Mouse (Mus musculus) intestine, embryonic 15.5 days (tissue): ENCODE data around the gene Mthfd1l. TPM values are rescaled to one million over a fixed set of nuclear protein-coding genes. Genes with fewer than 3 reads are reported as not detected.

Experiments used
- ATAC-seq: fragments of 200-750 bp; cut with Nextera tagmentation; 2 replicates; pipeline ENCODE4 v1.8.0; 2017; ENCODE audit warnings: moderate TSS enrichment, moderate library complexity
- H3K27ac ChIP-seq: fragments of 300-500 bp; sonication (generic); 2 replicates; pipeline ENCODE4 v1.5.1; 2015; ENCODE audit warnings: mild to moderate bottlenecking, inconsistent platforms
- H3K27me3 ChIP-seq: fragments of 300-500 bp; sonication (generic); replicated peaks from 2 replicates; pipeline ENCODE4 v1.6.1; 2015; ENCODE audit warnings: inconsistent platforms
- H3K36me3 ChIP-seq: fragments of 300-500 bp; sonication (generic); 2 replicates; pipeline ENCODE4 v1.6.1; 2015; ENCODE audit warnings: inconsistent platforms
- H3K4me1 ChIP-seq: fragments of 300-500 bp; sonication (generic); replicated peaks from 2 replicates; pipeline ENCODE4 v1.6.1; 2015; ENCODE audit warnings: inconsistent platforms
- H3K4me2 ChIP-seq: fragments of 300-500 bp; sonication (generic); replicated peaks from 2 replicates; pipeline ENCODE4 v1.6.1; 2015; ENCODE audit warnings: mild to moderate bottlenecking, inconsistent platforms
- H3K4me3 ChIP-seq: fragments of 300-500 bp; sonication (generic); replicated peaks from 2 replicates; pipeline ENCODE4 v1.5.1; 2015; ENCODE audit warnings: inconsistent platforms
- H3K9ac ChIP-seq: fragments of 300-500 bp; sonication (generic); 2 replicates; pipeline ENCODE4 v1.6.1; 2015; ENCODE audit warnings: inconsistent platforms
- H3K9me3 ChIP-seq: fragments of 300-500 bp; sonication (generic); 2 replicates; pipeline ENCODE4 v1.6.1; 2016; ENCODE audit warnings: inconsistent platforms
- WGBS: fragments of 180-500 bp; shearing (Covaris S2); methylation state at CpG from one replicate; pipeline ENCODE4 v1.1.7; 2015; 5-methylcytosine and 5-hydroxymethylcytosine counted together
- polyA plus RNA-seq: library from polyadenylated mRNA; unstranded; fragments of >200 nt; fragmentation: Nextera tagmentation; extraction: Ambion mirVana; gene quantifications from 2 replicates; pipeline ENCODE4 v1.2.1, GENCODE M21; 2015

The Mthfd1l gene
- polyA plus RNA-seq, 1 experiment from 2014 or later = 21.7 TPM

GRCm38 (mm10) chr10:4132735-4133134 is 159.8 kb downstream of the Mthfd1l start:
- H3K4me3 ChIP-seq = no peak overlapping the region
- no peaks in the 10 kb centered on the region for H3K36me3 ChIP-seq
- H3K9me3 ChIP-seq = no peaks in the 10 kb centered on the region
- H3K9ac ChIP-seq = no peak overlapping the region
- H3K4me2 ChIP-seq = no peak overlapping the region
- H3K4me1 ChIP-seq = 0 out of 2 replicates have a peak, but pooled peaks cover 2% of the 10 kb centered on the region
- ATAC-seq = 0 out of 2 replicates have a peak, but pooled peaks have one; percentile 15
- 49% methylated on average over 7 of the region's 7 CpGs for whole genome bisulfite sequencing
- no peaks in the 10 kb centered on the region for H3K27me3 ChIP-seq
- no peak overlapping the region for H3K27ac ChIP-seq

DNA sequence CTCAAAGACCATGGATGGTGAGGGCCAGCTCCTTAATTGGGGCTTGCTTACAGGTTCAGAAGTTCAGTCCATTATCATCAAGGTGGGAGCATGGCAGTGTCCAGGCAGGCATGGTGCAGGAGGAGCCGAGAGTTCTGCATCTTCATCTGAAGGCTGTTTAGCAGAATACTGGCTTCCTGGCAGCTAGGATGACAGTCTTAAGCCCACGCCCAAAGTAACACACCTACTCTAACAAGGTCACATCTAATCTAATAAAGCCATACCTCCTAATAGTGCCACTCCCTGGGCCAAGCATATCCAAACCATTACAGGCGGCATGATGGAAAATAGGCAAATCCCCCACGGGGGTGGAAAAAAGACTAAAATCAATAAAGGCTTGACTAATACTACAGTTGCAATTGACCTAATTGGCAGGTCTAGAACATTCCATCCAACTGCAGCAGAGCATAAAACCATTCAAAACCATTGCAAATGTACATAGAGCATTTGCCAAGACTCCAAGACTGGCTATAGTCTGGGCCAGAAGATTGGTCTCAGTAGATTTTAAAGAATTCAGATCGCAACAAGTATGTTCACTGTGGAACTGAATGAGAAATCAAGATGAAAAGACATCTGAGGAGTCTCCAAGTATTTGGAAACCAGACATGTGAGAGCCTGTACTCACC is 162.3 kb downstream of the Mthfd1l start:
- H3K27ac ChIP-seq = no peak overlapping the region
- WGBS = 90% methylated on average over 5 of the region's 5 CpGs
- no peaks in the 10 kb centered on the region for H3K27me3 ChIP-seq
- H3K4me2 ChIP-seq = no peak overlapping the region
- H3K36me3 ChIP-seq = no peaks in the 10 kb centered on the region
- H3K9ac ChIP-seq = no peak overlapping the region
- ATAC-seq = no peak
- H3K4me1 ChIP-seq = no peaks in the 10 kb centered on the region
- H3K9me3 ChIP-seq = no peaks in the 10 kb centered on the region
- H3K4me3 ChIP-seq = no peak overlapping the region

GRCm38 (mm10) chr10:4139531-4139930 is 166.6 kb downstream of the Mthfd1l start:
- no peaks in the 10 kb centered on the region for H3K4me1 ChIP-seq
- WGBS = 86% methylated on average over 3 of the region's 3 CpGs
- H3K27me3 ChIP-seq = no peaks in the 10 kb centered on the region
- no peaks in the 10 kb centered on the region for H3K9me3 ChIP-seq
- no peak overlapping the region for H3K9ac ChIP-seq
- no peaks in the 10 kb centered on the region for H3K36me3 ChIP-seq
- no peak overlapping the region for H3K4me3 ChIP-seq
- H3K27ac ChIP-seq = no peak overlapping the region
- H3K4me2 ChIP-seq = no peak overlapping the region
- ATAC-seq = no peak

GRCm38 (mm10) chr10:4141689-4142088 is 168.8 kb downstream of the Mthfd1l start:
- no peak overlapping the region for H3K4me3 ChIP-seq
- 77% methylated on average over 7 of the region's 7 CpGs for whole genome bisulfite sequencing
- peaks cover 4% of the 10 kb centered on the region; the same call in 1 of the 2 replicates for H3K4me1 ChIP-seq
- no peaks in the 10 kb centered on the region for H3K36me3 ChIP-seq
- H3K27me3 ChIP-seq = no peaks in the 10 kb centered on the region
- no peak overlapping the region for H3K27ac ChIP-seq
- no peaks in the 10 kb centered on the region for H3K9me3 ChIP-seq
- H3K9ac ChIP-seq = no peak overlapping the region
- no peak overlapping the region for H3K4me2 ChIP-seq
- ATAC-seq = no peak

DNA sequence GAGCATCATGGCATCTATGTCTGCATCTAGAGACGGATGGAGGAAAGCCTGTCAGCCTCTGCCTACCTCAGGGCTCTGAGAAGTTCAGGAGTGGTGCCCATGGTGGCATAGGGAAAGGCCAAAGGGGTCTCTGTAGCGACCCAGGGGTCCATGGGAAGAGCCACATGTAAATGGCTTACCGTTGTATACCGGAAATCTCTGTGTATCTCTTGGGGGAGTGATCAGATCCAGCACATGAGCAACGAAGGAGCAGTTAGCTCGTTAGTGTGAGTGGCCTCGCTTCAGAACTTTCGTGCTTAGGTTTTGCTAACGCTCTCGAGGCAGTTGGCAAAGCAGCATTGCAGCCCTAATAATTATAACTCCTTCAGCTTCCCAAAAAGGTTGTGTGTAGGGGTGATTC is 169.9 kb downstream of the Mthfd1l start:
- H3K36me3 ChIP-seq = no peaks in the 10 kb centered on the region
- no peak overlapping the region for H3K9ac ChIP-seq
- H3K9me3 ChIP-seq = no peaks in the 10 kb centered on the region
- H3K27me3 ChIP-seq = no peaks in the 10 kb centered on the region
- peaks cover 4% of the 10 kb centered on the region; the same call in 1 of the 2 replicates for H3K4me1 ChIP-seq
- 87% methylated on average over 10 of the region's 10 CpGs for WGBS
- H3K27ac ChIP-seq = no peak overlapping the region
- ATAC-seq = no peak
- H3K4me2 ChIP-seq = no peak overlapping the region
- no peak overlapping the region for H3K4me3 ChIP-seq

DNA sequence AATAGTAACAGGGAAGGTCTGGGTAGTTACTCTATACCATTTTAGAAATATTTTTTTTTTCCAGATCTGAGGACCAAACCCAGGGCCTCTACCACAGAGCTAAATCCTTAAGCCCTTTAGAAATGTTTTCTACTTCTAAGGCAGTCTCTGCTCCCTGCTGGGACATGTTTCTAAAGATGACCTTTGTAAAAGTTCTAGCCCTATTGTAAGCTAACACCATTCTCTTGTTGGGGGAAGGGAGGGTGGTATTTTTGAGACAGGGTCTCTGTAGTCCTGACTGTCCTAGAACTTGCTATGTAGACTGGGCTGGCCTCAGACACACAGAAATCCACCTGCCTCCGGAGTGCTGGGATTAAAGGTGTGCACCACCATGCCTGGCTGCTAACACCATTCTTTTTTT is 170.5 kb downstream of the Mthfd1l start:
- no peak overlapping the region for H3K9ac ChIP-seq
- no peaks in the 10 kb centered on the region for H3K36me3 ChIP-seq
- H3K4me2 ChIP-seq = no peak overlapping the region
- peaks cover 4% of the 10 kb centered on the region; the same call in 1 of the 2 replicates for H3K4me1 ChIP-seq
- no peak overlapping the region for H3K4me3 ChIP-seq
- no peak for ATAC-seq
- WGBS = 96% methylated on average over 1 of the region's 1 CpGs
- no peak overlapping the region for H3K27ac ChIP-seq
- H3K27me3 ChIP-seq = no peaks in the 10 kb centered on the region
- H3K9me3 ChIP-seq = no peaks in the 10 kb centered on the region

DNA sequence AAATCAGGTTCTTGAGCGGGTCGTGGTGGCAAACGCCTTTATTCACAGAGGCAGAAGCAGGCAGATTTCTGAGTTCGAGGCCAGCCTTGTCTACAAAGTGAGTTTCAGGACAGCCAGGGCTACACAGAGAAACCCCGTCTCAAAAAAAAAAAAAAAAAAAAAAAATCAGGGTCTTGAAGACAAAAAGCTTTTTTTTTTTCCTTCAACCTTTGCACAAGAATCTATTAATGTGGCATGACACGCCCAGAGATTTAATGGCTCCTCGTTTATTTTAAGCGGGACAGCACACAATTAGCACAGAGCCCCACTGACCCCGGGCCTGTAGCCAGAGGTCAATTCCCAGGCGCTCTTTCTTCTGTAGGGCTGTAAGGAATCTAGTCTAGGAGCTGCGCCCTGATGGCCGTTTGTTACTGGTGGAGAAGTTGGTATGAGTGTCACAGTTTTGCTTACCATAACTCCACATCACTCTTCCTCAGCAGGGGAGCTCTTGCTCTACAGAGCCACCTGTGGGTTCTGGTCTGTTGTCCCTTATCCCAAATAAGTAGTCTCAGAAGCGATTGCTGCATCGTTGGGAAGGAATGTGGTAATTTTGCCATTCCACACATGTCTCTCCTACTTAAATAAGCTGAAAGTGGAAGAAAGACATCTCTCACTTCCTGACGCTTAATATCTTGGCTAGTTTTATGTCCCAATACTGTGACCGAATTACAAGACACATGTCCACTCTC is 172.3 kb downstream of the Mthfd1l start:
- Histone ChIP-seq H3K9me3 (no peaks in the 10 kb centered on the region), H3K4me3 (no peak overlapping the region), H3K9ac (no peak overlapping the region), H3K4me1 (peaks cover 4% of the 10 kb centered on the region; the same call in 1 of the 2 replicates), H3K27me3 (no peaks in the 10 kb centered on the region), H3K4me2 (no peak overlapping the region), H3K36me3 (no peaks in the 10 kb centered on the region), H3K27ac (no peak overlapping the region)
- no peak for ATAC-seq
- 63% methylated on average over 16 of the region's 16 CpGs for WGBS

GRCm38 (mm10) chr10:4146947-4147346 is 174.0 kb downstream of the Mthfd1l start:
- WGBS = 86% methylated on average over 4 of the region's 4 CpGs
- Histone ChIP-seq H3K36me3 (no peaks in the 10 kb centered on the region), H3K27me3 (no peaks in the 10 kb centered on the region), H3K4me1 (peaks cover 4% of the 10 kb centered on the region; the same call in 1 of the 2 replicates), H3K9me3 (no peaks in the 10 kb centered on the region), H3K27ac (no peak overlapping the region), H3K4me2 (no peak overlapping the region), H3K9ac (no peak overlapping the region), H3K4me3 (no peak overlapping the region)
- no peak for ATAC-seq

DNA sequence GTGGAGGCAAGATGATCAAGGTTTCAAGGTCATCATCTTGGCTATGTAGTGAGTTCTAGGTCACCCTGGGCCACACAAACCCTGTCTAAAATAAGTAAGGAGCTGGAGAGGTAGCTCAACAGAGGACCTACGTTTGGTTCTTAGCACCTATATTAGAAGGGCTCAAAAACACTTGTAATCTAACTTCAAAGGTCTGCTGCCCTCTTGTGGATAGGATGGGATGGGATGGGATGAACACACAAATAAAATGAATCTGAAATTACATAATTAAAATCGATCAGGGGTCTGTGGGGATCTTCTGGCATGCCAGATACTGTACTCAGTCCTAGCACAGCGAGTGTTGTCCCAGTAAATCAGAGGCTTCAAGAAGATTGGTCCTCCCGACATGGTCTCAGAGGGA is 178.2 kb downstream of the Mthfd1l start:
- Histone ChIP-seq H3K9ac (no peak overlapping the region), H3K36me3 (no peaks in the 10 kb centered on the region), H3K4me2 (no peak overlapping the region), H3K4me1 (no peaks in the 10 kb centered on the region), H3K9me3 (no peaks in the 10 kb centered on the region), H3K27ac (no peak overlapping the region), H3K27me3 (no peaks in the 10 kb centered on the region), H3K4me3 (no peak overlapping the region)
- no peak for ATAC-seq
- 92% methylated on average over 4 of the region's 4 CpGs for WGBS

GRCm38 (mm10) chr10:4151862-4152776 is 179.2 kb downstream of the Mthfd1l start:
- H3K27ac ChIP-seq = no peak overlapping the region
- no peak for ATAC-seq
- H3K9ac ChIP-seq = no peak overlapping the region
- no peaks in the 10 kb centered on the region for H3K27me3 ChIP-seq
- 81% methylated on average over 12 of the region's 12 CpGs for WGBS
- H3K9me3 ChIP-seq = no peaks in the 10 kb centered on the region
- H3K4me3 ChIP-seq = no peak overlapping the region
- H3K4me2 ChIP-seq = no peak overlapping the region
- no peaks in the 10 kb centered on the region for H3K4me1 ChIP-seq
- no peaks in the 10 kb centered on the region for H3K36me3 ChIP-seq

DNA sequence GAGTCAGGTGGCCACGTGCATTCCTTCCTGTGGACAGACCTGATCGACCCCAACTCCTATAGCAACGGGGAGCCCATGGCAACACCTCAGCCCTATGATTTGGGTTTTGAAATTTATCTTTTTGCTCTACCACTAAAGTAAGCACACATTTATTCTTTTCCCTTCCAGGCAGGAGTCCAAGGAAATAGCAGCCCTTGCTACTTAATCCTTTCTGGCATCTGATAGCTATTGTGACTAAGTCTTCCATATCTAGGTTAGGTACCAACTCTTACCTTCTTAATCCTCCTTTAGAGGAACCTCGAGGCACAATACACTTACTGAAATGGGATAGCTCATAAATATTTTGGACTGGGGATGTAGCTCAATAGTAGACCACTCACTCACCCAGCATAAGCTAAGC is 180.1 kb downstream of the Mthfd1l start:
- no peak for ATAC-seq
- no peaks in the 10 kb centered on the region for H3K9me3 ChIP-seq
- 75% methylated on average over 4 of the region's 4 CpGs for WGBS
- no peaks in the 10 kb centered on the region for H3K36me3 ChIP-seq
- H3K9ac ChIP-seq = no peak overlapping the region
- H3K27ac ChIP-seq = no peak overlapping the region
- no peaks in the 10 kb centered on the region for H3K4me1 ChIP-seq
- H3K4me3 ChIP-seq = no peak overlapping the region
- H3K27me3 ChIP-seq = no peaks in the 10 kb centered on the region
- H3K4me2 ChIP-seq = no peak overlapping the region

DNA sequence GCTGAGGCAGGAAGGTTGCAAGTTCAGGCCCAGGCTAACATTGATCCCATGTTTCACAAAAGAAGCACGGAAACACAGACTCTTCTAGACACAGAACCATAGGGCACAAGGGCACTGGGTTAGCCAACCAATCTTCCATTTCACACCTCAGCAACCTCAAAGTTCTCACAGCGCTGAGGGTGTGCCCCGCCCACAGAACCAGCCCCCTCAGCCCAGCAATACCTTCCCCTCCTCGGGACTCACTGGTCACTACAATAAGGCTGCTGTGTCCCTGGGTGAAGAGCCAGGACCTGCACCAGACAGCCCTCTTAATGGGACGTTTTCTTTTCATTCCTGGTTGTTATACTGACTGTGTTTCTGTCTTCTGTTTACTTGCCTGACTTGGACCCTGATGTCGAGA is 181.1 kb downstream of the Mthfd1l start:
- ATAC-seq = no peak
- H3K27ac ChIP-seq = no peak overlapping the region
- WGBS = 62% methylated on average over 6 of the region's 6 CpGs
- no peaks in the 10 kb centered on the region; the same call in 1 of the 2 replicates for H3K4me1 ChIP-seq
- no peak overlapping the region for H3K4me2 ChIP-seq
- H3K27me3 ChIP-seq = no peaks in the 10 kb centered on the region
- H3K9ac ChIP-seq = no peak overlapping the region
- H3K36me3 ChIP-seq = no peaks in the 10 kb centered on the region
- H3K4me3 ChIP-seq = no peak overlapping the region
- H3K9me3 ChIP-seq = no peaks in the 10 kb centered on the region
